Mouse (Mus musculus) heart, adult 8-10 months (tissue): ENCODE measurements around the gene Gm2897. TPM values are rescaled to one million over a fixed set of nuclear protein-coding genes. Genes with fewer than 3 reads are reported as not detected.
A peak's percentile ranks its signal among the peaks of the same experiment; 100 is the strongest.
"Not testable (repeated sequence)": the region's sequence is repeated elsewhere in the genome, so short reads cannot be mapped to it uniquely, and the experiment has no call there.

ENCODE experiments used
- DNase-seq: peaks from one replicate; pipeline ENCODE4 v3.0.0; 2022; ENCODE audit warnings: low spot score
- total RNA-seq, 4 experiments: library from RNA; stranded (reverse); gene quantifications; 2 replicates each; pipeline ENCODE4 v1.2.4; 2022

The Gm2897 gene
- total RNA-seq, result under 1 TPM in 2 of 4 experiments, not detected in 2; 0.33 to 0.35 TPM

DNA sequence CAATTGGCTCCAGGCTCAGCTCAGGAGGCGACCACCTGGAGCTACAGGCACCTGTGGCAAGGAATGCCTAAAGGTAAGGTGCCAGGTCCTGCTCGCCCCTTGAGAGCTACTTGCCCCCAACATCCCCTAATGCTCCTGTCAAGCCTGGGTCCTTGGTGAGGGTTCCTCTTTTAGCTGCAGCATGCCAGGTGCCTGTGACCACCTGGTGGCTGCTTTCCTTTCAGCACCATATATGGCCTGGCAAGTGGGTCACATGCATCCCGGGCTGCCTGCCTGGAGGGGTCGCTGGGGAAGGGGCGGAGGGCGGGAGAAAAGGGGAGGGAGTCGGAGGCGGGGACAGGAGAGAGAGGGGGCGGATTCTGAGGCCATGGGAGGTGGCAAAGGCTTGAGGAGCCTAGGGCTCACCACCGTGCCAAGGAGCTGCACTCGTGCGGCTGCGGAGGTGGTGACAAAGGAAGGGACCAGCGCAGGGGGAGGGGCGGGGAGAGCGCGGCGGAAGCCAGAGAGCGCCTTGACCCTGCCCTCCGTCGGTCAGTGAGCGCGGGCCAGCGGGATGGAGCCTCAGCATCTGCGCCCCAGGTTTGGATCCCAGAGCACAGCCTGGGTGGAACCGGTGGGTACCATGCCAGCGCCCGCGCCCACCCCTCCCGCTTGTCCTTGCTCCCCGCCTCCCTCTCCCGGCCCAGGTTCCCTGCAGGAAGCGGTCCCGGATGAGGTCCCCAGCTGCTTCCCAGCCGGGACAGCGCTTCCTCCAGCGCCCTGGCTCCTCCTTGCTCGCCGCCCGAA, at the start of gene Gm2897:
Gene Gm2897 (plus strand): TSS at position 559 of the 786 bp plus-strand sequence.
- peak; percentile 4 for DNase-seq

- DNase-seq, result not testable (repeated sequence)
Measured at GRCm38 (mm10) chr14:3029702-3030101, 19.4 kb upstream of the Gm2897 start, which contains the start of gene Gm2888. Gene Gm2888, plus strand, starts transcription at chr14:3030002.

DNA sequence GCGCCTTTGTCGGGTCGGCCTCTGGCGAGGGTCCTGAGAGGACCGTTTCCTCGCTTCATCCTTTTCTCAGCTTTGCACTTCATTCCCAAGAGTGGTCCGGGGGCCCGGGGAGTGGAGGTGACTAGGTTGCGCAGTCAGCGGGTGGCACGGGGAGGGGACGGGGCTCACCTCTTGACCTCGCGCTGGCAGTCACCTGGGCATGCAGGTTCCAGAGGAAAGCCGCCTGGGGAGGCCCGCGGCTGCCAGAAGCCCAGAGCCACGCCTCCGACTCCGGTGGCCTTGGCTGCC, 372 bp downstream of the Gm2897 start:
- DNase-seq, result not testable (repeated sequence)

DNA sequence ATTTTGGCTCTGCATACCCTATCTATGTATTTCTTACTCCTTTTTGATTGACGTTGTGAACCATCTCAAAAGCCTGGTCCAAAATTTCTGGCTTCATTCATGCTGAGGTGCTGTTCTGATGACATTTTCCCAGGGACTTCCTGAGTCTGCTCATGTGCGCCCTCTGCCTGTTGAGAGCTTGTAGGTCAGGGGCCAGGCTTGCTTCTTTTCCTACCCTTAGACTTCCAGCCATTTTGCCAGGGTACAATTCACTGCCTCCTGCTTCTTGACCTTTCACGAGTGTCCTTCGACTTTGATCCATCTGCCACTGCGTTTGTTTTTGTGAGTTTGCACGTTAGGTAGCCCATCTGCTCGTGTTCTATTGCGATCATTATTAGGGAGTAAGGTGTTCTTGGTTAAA, 1.0 kb downstream of the Gm2897 start:
- DNase-seq, result not testable (repeated sequence)

DNA sequence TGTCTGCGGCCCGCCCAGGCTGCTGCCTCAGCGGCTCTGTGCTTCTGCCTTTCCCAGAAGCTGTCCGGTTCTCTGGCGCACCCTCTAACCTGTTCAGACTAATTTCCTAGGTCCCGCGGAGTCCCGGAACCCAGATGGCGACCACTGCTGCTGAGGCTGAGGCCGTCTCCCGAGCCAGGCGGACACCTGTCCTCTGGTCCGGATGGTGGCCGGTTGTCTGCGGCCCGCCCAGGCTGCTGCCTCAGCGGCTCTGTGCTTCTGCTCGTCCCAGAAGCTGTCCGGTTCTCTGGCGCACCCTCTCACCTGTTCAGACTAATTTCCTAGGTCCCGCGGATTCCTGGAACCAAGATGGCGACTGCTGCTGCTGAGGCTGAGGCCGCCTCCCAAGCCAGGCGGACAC, 67.0 kb downstream of the Gm2897 start:
- peak; percentile 3 for DNase-seq

Other genes with a start within 250 kb of the Gm2897 start
- gene Gm2888, start 19.3 kb upstream of the Gm2897 start, total RNA-seq, result not detected
- gene Gm10340, start 84.7 kb downstream of the Gm2897 start, total RNA-seq, result not detected
- not detected for gene Gm5795, start 139.0 kb downstream of the Gm2897 start, total RNA-seq
- under 1 TPM; 0.41 to 0.91 (median 0.57) TPM for gene D830030K20Rik, start 159.2 kb downstream of the Gm2897 start, total RNA-seq